Mouse (Mus musculus) midbrain, embryonic 12.5 days (tissue): Measurements from ENCODE around the gene Znhit6. TPM values are rescaled to one million over a fixed set of nuclear protein-coding genes. Genes with fewer than 3 reads are reported as not detected.

Source experiments
- ATAC-seq: fragments of 200-750 bp; cut with Nextera tagmentation; 2 replicates; pipeline ENCODE4 v1.8.0; 2017; ENCODE audit warnings: low read depth, moderate TSS enrichment, moderate library complexity; ENCODE audit not compliant: low FRiP score
- H3K27ac ChIP-seq: fragments of 300-500 bp; sonication (generic); replicated peaks from 2 replicates; pipeline ENCODE4 v1.5.1; 2016; ENCODE audit warnings: mild to moderate bottlenecking
- H3K27me3 ChIP-seq: fragments of 300-500 bp; sonication (generic); 2 replicates; pipeline ENCODE4 v1.6.1; 2016; ENCODE audit warnings: mild to moderate bottlenecking
- H3K36me3 ChIP-seq: fragments of 300-500 bp; sonication (generic); 2 replicates; pipeline ENCODE4 v1.6.1; 2016
- H3K4me1 ChIP-seq: fragments of 300-500 bp; sonication (generic); 2 replicates; pipeline ENCODE4 v1.6.1; 2016
- H3K4me2 ChIP-seq: fragments of 300-500 bp; sonication (generic); replicated peaks from 2 replicates; pipeline ENCODE4 v1.6.1; 2016; ENCODE audit warnings: mild to moderate bottlenecking, moderate library complexity
- H3K4me3 ChIP-seq: fragments of 300-500 bp; sonication (generic); 2 replicates; pipeline ENCODE4 v1.5.1; 2016; ENCODE audit warnings: mild to moderate bottlenecking
- H3K9ac ChIP-seq: fragments of 300-500 bp; sonication (generic); replicated peaks from 2 replicates; pipeline ENCODE4 v1.6.1; 2016; ENCODE audit warnings: mild to moderate bottlenecking, moderate library complexity
- H3K9me3 ChIP-seq: fragments of 300-500 bp; sonication (generic); 2 replicates; pipeline ENCODE4 v1.6.1; 2016; ENCODE audit warnings: mild to moderate bottlenecking
- WGBS: fragments of 180-500 bp; shearing (Covaris S2); methylation state at CpG from one replicate; pipeline ENCODE4 v1.1.7; 2016; 5-methylcytosine and 5-hydroxymethylcytosine counted together
- polyA plus RNA-seq: library from polyadenylated mRNA; unstranded; fragments of >200 nt; fragmentation: Nextera tagmentation; extraction: Ambion mirVana; gene quantifications from 2 replicates; pipeline ENCODE4 v1.2.1, GENCODE M21; 2016

Gene Znhit6
- polyA plus RNA-seq, 1 experiment from 2014 or later = 35.9 TPM

GRCm38 (mm10) chr3:145648991-145649851, 73.2 kb downstream of the Znhit6 start:
- ATAC-seq = no peak
- 1% methylated on average over 49 of the region's 49 CpGs for WGBS
- Histone ChIP-seq H3K27me3 (peaks cover 63% of the 10 kb centered on the region), H3K4me1 (peaks cover 77% of the 10 kb centered on the region), H3K4me2 (peak overlapping the region; percentile 86), H3K9ac (peak overlapping the region; percentile 69), H3K27ac (peak overlapping the region; percentile 46; the same call in 1 of the 2 replicates), H3K9me3 (no peaks in the 10 kb centered on the region), H3K36me3 (no peaks in the 10 kb centered on the region), H3K4me3 (peak overlapping the region; percentile 56)

- WGBS = under 1% methylated on average over 24 of the region's 29 CpGs
- Histone ChIP-seq H3K4me3 (peak within 1 kb of the TSS; percentile 56), H3K4me2 (peak within 1 kb of the TSS; percentile 86), H3K36me3 (no peaks in the 10 kb centered on the region), H3K27me3 (peaks cover 67% of the 10 kb centered on the region), H3K4me1 (peaks cover 77% of the 10 kb centered on the region), H3K27ac (peak within 1 kb of the TSS; percentile 46), H3K9me3 (no peaks in the 10 kb centered on the region), H3K9ac (peak within 1 kb of the TSS; percentile 69)
- peak; percentile 41 for ATAC-seq
These were observed 73.8 kb downstream of the Znhit6 start, which contains the start of gene Ccn1 for GRCm38 (mm10) chr3:145649852-145650202. Ccn1 (minus strand) TSS chr3:145649981.

- Histone ChIP-seq H3K27ac (peak overlapping the region; percentile 30), H3K9ac (peak overlapping the region; percentile 69; the same call in 1 of the 2 replicates), H3K27me3 (peaks cover 72% of the 10 kb centered on the region), H3K9me3 (no peaks in the 10 kb centered on the region), H3K36me3 (no peaks in the 10 kb centered on the region), H3K4me1 (peaks cover 74% of the 10 kb centered on the region), H3K4me2 (peak overlapping the region; percentile 86), H3K4me3 (peak overlapping the region; percentile 56)
- WGBS = under 1% methylated on average over 18 of the region's 18 CpGs
- no peak for ATAC-seq
These were observed 74.5 kb downstream of the Znhit6 start for GRCm38 (mm10) chr3:145650298-145651011.

- Histone ChIP-seq H3K4me2 (peak overlapping the region; percentile 86), H3K27ac (peak overlapping the region; percentile 47; the same call in 1 of the 2 replicates), H3K9ac (no peak overlapping the region), H3K36me3 (no peaks in the 10 kb centered on the region), H3K4me3 (peak overlapping the region; percentile 56), H3K27me3 (peaks cover 72% of the 10 kb centered on the region), H3K4me1 (peaks cover 66% of the 10 kb centered on the region), H3K9me3 (no peaks in the 10 kb centered on the region)
- ATAC-seq = peak; percentile 28; the same call in 1 of the 2 replicates
- 2% methylated on average over 18 of the region's 19 CpGs for WGBS
These were observed 75.3 kb downstream of the Znhit6 start for GRCm38 (mm10) chr3:145651029-145651977.

- 3% methylated on average over 10 of the region's 10 CpGs for WGBS
- H3K9ac ChIP-seq = 0 out of 2 replicates have a peak overlapping the region, but pooled peaks have one; percentile 12
- H3K9me3 ChIP-seq = no peaks in the 10 kb centered on the region
- H3K36me3 ChIP-seq = no peaks in the 10 kb centered on the region
- peaks cover 72% of the 10 kb centered on the region for H3K27me3 ChIP-seq
- peak overlapping the region; percentile 47 for H3K27ac ChIP-seq
- peaks cover 63% of the 10 kb centered on the region for H3K4me1 ChIP-seq
- H3K4me3 ChIP-seq = 0 out of 2 replicates have a peak overlapping the region, but pooled peaks have one; percentile 46
- no peak for ATAC-seq
- peak overlapping the region; percentile 86 for H3K4me2 ChIP-seq
These were observed 75.9 kb downstream of the Znhit6 start for GRCm38 (mm10) chr3:145651978-145652321.

- peak overlapping the region; percentile 86 for H3K4me2 ChIP-seq
- H3K9ac ChIP-seq = peak overlapping the region; percentile 64
- ATAC-seq = peak; percentile 7
- no peaks in the 10 kb centered on the region for H3K36me3 ChIP-seq
- 7% methylated on average over 20 of the region's 20 CpGs for WGBS
- peaks cover 60% of the 10 kb centered on the region for H3K4me1 ChIP-seq
- H3K4me3 ChIP-seq = peak overlapping the region; percentile 46
- peaks cover 66% of the 10 kb centered on the region for H3K27me3 ChIP-seq
- peak overlapping the region; percentile 47 for H3K27ac ChIP-seq
- H3K9me3 ChIP-seq = no peaks in the 10 kb centered on the region
These were observed 76.5 kb downstream of the Znhit6 start for GRCm38 (mm10) chr3:145652322-145653131.

- peaks cover 53% of the 10 kb centered on the region for H3K4me1 ChIP-seq
- no peaks in the 10 kb centered on the region for H3K36me3 ChIP-seq
- peak overlapping the region; percentile 86 for H3K4me2 ChIP-seq
- peak overlapping the region; percentile 46 for H3K4me3 ChIP-seq
- H3K9me3 ChIP-seq = no peaks in the 10 kb centered on the region
- H3K27ac ChIP-seq = no peak overlapping the region
- peaks cover 63% of the 10 kb centered on the region for H3K27me3 ChIP-seq
- WGBS = under 1% methylated on average over 53 of the region's 53 CpGs
- H3K9ac ChIP-seq = peak overlapping the region; percentile 64
- peak; percentile 31 for ATAC-seq
These were observed 77.4 kb downstream of the Znhit6 start for GRCm38 (mm10) chr3:145653191-145653940.

- no peaks in the 10 kb centered on the region for H3K36me3 ChIP-seq
- H3K9ac ChIP-seq = no peak overlapping the region
- no peak overlapping the region for H3K4me3 ChIP-seq
- peaks cover 47% of the 10 kb centered on the region for H3K4me1 ChIP-seq
- H3K9me3 ChIP-seq = no peaks in the 10 kb centered on the region
- H3K27ac ChIP-seq = no peak overlapping the region
- WGBS = 41% methylated on average over 9 of the region's 9 CpGs
- H3K27me3 ChIP-seq = peaks cover 56% of the 10 kb centered on the region
- ATAC-seq = no peak
- no peak overlapping the region for H3K4me2 ChIP-seq
These were observed 78.0 kb downstream of the Znhit6 start for GRCm38 (mm10) chr3:145654028-145654427.
